Mouse (Mus musculus) layer of hippocampus, postnatal 36 days (tissue): ENCODE results near the gene Hk1. TPM values are rescaled to one million over a fixed set of nuclear protein-coding genes. Genes with fewer than 3 reads are reported as not detected.
A peak's percentile ranks its signal among the peaks of the same experiment; 100 is the strongest.
"Not testable (repeated sequence)": the region's sequence is repeated elsewhere in the genome, so short reads cannot be mapped to it uniquely, and the experiment has no call there.

Experiments
- DNase-seq, 2 experiments: peaks; one replicate each; pipeline ENCODE4 v3.0.0; 2022
- total RNA-seq, 2 experiments: library from RNA; stranded (reverse); gene quantifications; 2 replicates each; pipeline ENCODE4 v1.2.3; 2021

The Hk1 gene
- total RNA-seq, 2 experiments from 2014 or later = 287 to 297 TPM

DNA sequence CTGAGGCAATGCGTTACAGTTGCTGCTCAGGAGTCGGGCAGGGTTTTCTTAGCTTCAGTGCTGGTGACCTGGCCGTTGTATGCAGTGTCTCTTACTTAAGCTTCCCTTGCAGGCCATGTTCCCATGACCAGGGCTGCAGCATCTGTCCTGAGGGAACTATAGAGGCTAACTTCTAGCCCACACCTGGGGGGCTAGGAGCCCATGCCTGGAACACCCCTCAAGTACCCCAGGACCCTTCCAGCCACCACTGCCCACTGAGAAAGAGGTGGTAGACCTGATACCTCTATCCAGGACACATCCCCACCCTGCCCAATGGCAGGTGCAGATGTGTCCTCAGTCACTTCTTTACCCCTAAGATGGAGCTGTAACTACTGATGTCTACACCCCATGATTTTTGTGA, 38.7 kb downstream of the Hk1 start:
- DNase-seq = no peak

GRCm38 (mm10) chr10:62340095-62340731, 39.5 kb downstream of the Hk1 start:
- DNase-seq = peak; percentile 97 to 98

DNA sequence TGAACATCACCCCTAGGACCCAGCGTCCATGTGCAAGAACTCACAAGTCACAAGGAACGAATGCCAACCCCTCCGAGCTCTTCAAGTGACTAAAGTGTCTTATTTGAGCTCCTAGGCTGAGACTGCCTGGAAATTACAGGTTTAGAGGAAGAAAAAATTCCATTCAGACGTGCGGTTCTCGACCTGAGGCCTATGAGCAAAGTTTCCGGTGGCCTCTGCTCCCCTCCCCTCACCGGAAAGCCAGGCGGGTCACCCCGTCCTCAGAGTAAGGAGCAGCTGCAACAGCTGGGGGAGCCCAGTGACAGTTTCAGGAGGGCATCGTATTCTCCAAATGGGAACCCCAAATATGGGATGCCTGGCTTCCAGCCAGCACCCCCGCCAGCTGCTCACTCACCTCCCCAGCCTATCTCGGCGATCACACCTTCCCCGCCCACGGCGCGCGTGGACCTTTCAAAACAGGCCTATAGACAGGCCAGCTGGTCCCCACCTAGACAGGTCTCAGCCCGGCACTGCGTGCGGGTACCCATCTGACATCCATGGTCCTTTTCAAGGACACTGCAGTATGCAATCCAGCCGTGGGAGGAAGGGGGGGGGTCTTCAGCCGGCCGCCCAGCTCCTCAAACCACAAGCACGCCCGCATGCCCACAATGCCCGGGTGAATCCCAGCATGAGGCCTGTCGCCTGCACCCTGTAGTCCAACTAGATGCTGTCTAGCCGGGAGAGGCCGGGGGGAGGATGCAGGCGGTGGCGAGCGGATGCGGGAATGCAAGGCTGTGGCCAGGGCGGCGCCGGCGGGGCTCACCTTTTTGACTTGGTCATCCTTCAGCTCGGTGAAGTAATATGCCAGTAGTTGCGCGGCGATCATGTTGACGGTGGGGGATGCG, 40.3 kb downstream of the Hk1 start:
- no peak for DNase-seq

DNA sequence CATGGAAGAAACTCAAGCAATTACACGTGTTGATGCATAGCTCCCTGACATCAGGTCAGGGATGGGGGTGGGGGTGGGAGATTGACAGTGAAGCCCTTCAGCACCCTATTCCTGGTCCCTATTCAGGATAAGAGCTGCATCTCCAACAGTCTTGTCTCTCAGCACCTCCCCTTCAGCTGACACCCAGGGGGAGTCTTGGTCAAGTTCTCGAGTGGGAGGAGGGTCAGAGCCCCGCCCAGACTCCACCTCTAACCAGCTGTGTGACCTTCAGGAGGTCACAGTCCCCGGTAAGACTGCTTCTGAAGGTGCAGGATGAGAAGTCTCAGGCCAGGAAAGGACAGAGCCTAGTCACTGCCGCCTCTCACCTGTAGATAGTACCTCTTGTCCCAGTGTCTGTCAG, 41.1 kb downstream of the Hk1 start:
- DNase-seq = no peak

DNA sequence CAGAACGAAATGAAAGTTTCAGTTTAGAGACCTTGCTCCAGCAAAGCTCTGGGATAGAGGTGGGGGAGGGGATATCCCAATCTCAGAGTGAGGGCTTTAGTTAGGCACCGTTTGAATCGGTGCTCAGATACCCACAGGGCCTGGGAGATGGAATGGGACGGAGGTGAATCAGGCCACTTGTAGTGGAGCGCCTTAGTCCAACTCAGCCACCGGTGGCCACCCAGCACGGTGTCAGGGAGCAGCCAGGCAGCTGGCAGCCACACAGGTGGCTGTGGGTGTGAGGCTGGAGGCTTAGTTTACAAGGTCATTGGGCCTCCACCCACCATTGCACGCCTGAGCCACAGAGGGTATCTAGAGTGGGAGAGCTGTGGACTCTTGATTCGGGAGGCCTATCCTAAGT, 41.5 kb downstream of the Hk1 start:
- DNase-seq = no peak

DNA sequence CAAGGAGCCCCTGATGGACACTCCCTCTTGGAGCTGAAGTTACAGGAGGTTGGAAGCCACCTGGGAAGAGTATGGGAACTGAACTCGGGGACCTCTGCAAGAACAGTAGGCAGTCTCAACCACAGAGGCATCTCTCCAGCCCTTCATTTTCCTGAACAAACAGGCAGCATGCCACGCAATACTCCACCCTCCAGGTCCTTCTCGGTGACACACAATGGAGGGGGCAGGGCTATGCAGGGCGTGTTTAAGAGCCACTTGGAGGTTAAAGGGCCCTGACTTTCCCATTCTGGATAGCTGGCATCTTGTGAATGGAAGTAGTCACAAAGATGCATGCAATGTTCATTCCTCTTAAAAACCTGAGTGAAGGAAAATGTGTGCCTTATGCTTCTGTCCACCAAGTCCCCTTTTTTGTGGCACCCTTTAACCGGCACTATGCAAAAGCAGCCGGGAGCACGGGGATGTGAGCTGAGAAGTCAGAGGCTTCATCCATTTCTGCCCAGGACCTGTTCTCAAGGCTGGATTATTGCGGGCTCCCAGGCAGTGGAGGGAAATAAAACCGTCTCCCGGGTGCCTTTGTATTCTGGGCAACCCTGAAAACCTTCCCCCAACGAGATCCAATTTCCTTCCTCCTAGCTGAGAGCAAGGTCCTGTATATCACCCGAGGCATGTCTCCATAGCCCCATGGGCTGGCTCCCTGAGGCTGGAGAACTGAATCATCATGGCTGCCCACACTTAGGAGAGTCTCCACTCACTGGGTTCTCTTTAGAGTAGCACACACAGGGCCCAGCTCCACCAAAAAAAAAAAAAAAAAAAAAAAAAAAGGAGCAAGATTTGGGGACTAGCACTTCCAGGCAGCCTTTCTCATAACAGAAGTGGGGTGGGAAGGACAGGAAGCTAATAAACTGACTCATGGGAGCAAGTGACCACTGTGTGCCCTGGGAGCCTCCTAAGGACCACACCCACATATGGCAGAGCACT, 42.8 kb downstream of the Hk1 start:
- no peak for DNase-seq

DNA sequence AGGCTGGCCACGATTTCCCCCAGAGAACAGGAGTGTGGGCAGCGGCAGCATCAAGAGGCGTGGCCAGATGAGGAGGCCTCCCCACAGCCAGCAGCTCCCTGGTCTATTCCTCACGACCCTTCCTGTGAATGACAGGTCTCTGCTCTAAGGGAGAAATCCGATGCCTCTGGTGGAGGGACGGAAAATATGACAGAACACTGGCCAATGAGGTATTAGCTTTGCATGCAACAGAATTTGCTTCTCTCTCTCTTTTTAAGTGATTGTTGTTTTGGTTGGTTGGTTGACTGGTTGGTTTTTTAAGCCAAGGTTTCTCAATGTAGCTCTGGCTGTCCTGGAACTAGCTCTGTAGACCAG, 44.3 kb downstream of the Hk1 start:
- DNase-seq = no peak

DNA sequence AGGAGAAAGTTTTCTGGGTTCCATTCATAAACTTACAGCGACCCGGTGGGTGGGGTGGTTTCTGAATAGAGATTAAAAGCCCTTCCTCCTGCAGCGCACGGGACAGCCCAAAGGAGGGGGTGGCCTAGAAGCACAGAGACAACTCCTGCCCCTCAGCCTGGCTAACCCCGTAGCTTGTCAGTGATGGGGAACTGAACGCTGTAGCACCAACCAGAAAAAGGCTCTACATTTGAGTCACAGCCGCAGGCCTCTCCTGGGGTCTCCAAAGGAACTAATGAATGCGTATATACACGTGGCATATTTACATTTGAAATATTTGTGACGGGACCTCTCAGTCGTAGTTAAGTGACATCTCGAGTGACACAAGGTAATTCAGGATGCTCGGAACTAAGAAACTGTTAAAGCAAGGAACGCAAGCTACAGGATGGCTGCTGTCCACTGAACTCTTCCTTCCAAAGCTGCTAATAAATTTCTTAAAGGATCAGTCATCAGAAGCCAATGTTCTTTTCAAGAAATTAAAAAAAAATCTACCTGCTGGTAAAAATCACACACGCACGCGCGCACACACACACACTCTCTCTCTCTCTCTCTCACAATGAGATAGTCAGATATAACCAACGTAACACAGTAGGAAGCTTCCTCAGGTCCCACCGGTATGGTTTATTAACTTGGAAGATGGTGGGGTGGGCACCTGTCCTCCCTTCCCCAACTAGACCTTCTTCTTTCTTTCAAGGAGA, 44.9 kb downstream of the Hk1 start:
- no peak for DNase-seq

GRCm38 (mm10) chr10:62333269-62333668, 46.4 kb downstream of the Hk1 start:
- DNase-seq = no peak

- peak; percentile 52 to 58 for DNase-seq
Measured at GRCm38 (mm10) chr10:62332514-62332913, 47.2 kb downstream of the Hk1 start.

GRCm38 (mm10) chr10:62331771-62332170, 47.9 kb downstream of the Hk1 start:
- no peak for DNase-seq

GRCm38 (mm10) chr10:62331296-62331695, 48.4 kb downstream of the Hk1 start:
- DNase-seq = no peak

- DNase-seq = no peak
Measured at GRCm38 (mm10) chr10:62329846-62330245, 49.9 kb downstream of the Hk1 start.

GRCm38 (mm10) chr10:62328886-62329412, 50.8 kb downstream of the Hk1 start:
- no peak for DNase-seq

DNA sequence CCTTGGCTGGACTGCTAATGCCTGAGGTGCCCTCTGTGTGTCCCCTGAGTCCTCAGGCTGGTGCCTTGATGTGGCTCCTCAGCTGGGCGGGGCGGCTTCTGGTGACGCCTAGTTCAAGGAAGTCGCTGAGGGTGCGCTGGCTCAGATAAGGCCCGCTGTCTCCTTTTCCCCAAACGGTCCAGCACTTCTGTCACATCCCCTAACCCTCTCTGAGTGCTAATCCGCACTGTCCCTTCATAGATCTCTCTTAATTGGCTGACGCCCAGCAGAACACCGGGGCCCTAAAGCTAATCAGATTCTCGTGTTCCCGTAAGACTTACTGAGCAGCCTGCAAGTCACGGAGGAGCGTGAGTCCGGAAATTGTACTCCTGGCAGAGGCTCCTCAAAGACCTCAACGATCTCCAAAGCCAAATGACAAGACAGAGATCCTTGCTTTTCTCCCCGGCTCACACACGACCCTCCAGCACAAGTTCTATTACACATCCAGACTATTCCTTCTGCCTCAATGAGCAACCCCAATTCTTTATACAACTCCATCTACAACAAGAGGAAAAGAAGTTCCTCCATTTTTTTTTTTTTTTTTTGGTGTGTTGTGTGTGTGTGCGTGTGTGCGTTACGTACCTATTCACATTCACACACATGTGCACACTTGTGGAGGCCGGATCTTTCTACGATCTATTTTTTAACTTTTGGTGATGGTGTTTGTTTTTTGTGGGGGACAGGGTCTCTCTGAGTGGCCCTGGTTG, 52.0 kb downstream of the Hk1 start:
- DNase-seq = no peak

GRCm38 (mm10) chr10:62326818-62327571, 52.7 kb downstream of the Hk1 start:
- no peak for DNase-seq

DNA sequence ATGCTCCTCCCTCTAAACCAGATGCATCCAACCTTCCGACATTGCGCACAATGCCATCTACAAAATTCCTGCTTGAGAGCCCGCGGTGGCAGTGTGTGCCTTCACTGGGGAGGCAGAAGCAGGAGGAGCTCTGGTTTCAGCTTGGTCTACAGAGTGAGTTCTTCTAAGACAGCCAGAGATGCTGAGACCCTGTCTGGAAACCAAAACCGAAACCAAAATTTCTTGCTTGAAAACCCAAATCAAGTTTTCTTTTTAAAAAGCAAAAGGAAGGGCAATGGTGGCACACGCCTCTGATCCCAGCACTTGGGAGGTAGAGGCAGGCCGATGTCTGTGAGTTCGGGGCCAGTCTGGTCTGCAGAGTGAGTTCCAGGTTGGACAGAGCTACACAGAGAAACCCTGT, 53.7 kb downstream of the Hk1 start:
- DNase-seq = no peak

GRCm38 (mm10) chr10:62322821-62323220, 56.9 kb downstream of the Hk1 start:
- not testable (repeated sequence) for DNase-seq

DNA sequence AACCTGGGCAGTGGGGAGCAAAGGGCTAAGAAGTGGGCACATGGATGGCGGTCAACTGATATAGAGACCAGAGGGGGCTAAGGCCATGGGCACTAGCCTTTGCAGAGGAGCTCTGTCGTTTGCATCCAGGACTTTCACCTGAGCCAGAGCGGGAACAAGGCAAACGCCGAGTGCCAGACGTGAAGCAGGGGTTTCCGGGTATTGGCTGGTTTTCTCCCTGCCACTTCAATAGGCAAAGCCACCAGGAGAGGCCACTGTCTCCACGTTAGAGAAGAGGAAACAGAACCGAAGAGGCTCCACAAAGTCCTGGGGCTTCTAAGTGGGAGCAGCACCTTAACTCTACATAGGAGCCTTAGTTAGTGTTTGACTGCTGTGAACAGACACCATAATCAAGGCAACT, 58.3 kb downstream of the Hk1 start:
- DNase-seq = no peak

DNA sequence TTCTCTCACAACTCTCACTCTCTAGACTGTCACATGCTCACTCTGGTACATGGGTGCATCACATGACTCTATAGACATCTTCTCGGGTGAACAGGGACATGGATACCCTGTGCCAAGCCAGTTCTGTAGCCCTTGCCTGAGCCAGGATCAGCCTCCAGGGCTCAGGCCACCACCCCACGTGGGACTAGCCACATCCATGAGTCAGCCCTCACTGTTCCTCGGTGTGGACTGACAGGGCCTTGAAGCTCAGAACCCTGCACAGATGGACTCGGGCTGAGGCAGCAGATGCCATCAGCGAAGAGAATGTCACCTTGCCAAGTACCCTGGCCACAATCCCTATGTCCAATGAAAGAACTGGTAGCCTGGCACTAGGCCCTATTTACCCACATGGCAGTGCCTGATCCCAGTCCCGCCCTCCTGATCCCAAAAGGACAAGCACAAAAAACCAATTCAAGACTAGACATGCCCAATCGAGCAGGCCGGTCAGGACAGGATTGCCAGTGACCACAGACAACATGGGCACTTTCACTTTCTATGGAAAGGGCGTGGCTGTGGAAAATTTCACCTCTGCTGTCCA, 59.2 kb downstream of the Hk1 start:
- DNase-seq = peak; percentile 35 to 57
